Mouse (Mus musculus) Patski (cell line): ENCODE measurements at regions not wholly inside any gene's neighbourhood (a gene's known extent, or its start where the extent isn't known, plus 50 kb on each side); places are given as distances from the start of the nearest gene placed in this dataset.

Source experiments
- ATAC-seq: fragments of 100-300 bp; one replicate; pipeline ENCODE4 v1.8.0; 2021
- CTCF ChIA-PET: fragments of 350-600 bp; sonication (Branson Sonifier 250); formaldehyde crosslinking; loops from one replicate; lab custom pipeline; 2022; ENCODE audit warnings: inconsistent platforms; lab: Charles Lee
- POLR2A ChIA-PET: fragments of 350-600 bp; sonication (Branson Sonifier 250); formaldehyde crosslinking; loops from one replicate; lab custom pipeline; 2022; ENCODE audit warnings: antibody characterized with exemption, inconsistent platforms; lab: Charles Lee
- DNase-seq: peaks from one replicate; pipeline ENCODE4 v3.0.0-alpha.2; 2011; ENCODE audit warnings: low read depth, low spot score
- H3K27me3 ChIP-seq: fragments of 371-371 bp; one replicate; pipeline ENCODE4 v1.5.1; 2021
- CTCF ChIP-seq: fragments of 100-300 bp; IDR thresholded peaks from one replicate; pipeline ENCODE4 v1.5.1; 2021
- in situ Hi-C: fragments of 300-500 bp; cut with MboI; formaldehyde crosslinking; loops from 3 replicates; pipeline ENCODE4 v1.11.1; 2018; ENCODE audit warnings: low pct_unique_long_range_greater_than_20kb, mixed read lengths

- ATAC-seq (no peak), DNase-seq (no peak)
- in situ Hi-C loops = no loop called here
- no peak for TF ChIP-seq CTCF
- ChIA-PET POLR2A (no interaction called here), CTCF (no interaction called here)
- H3K27me3 ChIP-seq = peaks cover 66% of the 10 kb centered on the region
Measured at GRCm38 (mm10) chr19:14655302-14656021, 57.6 kb upstream of the Tle4 start.
